Mouse (Mus musculus) kidney, postnatal 0 days (tissue): ENCODE results near the gene Ush2a. TPM values are rescaled to one million over a fixed set of nuclear protein-coding genes. Genes with fewer than 3 reads are reported as not detected.
A peak's percentile ranks its signal among the peaks of the same experiment; 100 is the strongest.

Source experiments
- ATAC-seq: fragments of 200-750 bp; cut with Nextera tagmentation; replicated peaks from 2 replicates; pipeline ENCODE4 v1.8.0; 2017; ENCODE audit warnings: low read depth, moderate number of reproducible peaks, moderate TSS enrichment, moderate library complexity; ENCODE audit not compliant: low FRiP score
- DNase-seq: peaks from one replicate; pipeline ENCODE4 v3.0.0-alpha.2; 2016; ENCODE audit warnings: low spot score
- H3K27ac ChIP-seq: fragments of 300-500 bp; sonication (generic); 2 replicates; pipeline ENCODE4 v1.5.1; 2014; ENCODE audit warnings: mild to moderate bottlenecking
- H3K27me3 ChIP-seq: fragments of 300-500 bp; sonication (generic); 2 replicates; pipeline ENCODE4 v1.6.1; 2014; ENCODE audit warnings: low read length, mixed read lengths; ENCODE audit not compliant: insufficient read depth
- H3K36me3 ChIP-seq: fragments of 300-500 bp; sonication (generic); 2 replicates; pipeline ENCODE4 v1.6.1; 2014; ENCODE audit warnings: low read length, mixed read lengths; ENCODE audit not compliant: insufficient read depth
- H3K4me1 ChIP-seq: fragments of 300-500 bp; sonication (generic); replicated peaks from 2 replicates; pipeline ENCODE4 v1.6.1; 2014; ENCODE audit warnings: antibody characterized with exemption, low read length, mixed read lengths; ENCODE audit not compliant: insufficient read depth
- H3K4me2 ChIP-seq: fragments of 300-500 bp; sonication (generic); 2 replicates; pipeline ENCODE4 v1.6.1; 2014; ENCODE audit warnings: mild to moderate bottlenecking, low read length, moderate library complexity, mixed read lengths
- H3K4me3 ChIP-seq: fragments of 300-500 bp; sonication (generic); replicated peaks from 2 replicates; pipeline ENCODE4 v1.5.1; 2014; ENCODE audit warnings: low read depth, low read length
- H3K9ac ChIP-seq: fragments of 300-500 bp; sonication (generic); 2 replicates; pipeline ENCODE4 v1.6.1; 2014; ENCODE audit warnings: low read depth, low read length
- H3K9me3 ChIP-seq: fragments of 300-500 bp; sonication (generic); replicated peaks from 2 replicates; pipeline ENCODE4 v1.6.1; 2016; ENCODE audit warnings: low read length, inconsistent platforms, mixed read lengths
- CTCF ChIP-seq: IDR thresholded peaks from 2 replicates; pipeline ENCODE4 v1.5.1; 2016; ENCODE audit warnings: antibody characterized with exemption, low read depth, mild to moderate bottlenecking, moderate library complexity
- WGBS: fragments of 180-500 bp; shearing (Covaris S2); extraction: QIAGEN DNeasy Blood & Tissue Kit; methylation state at CpG from one replicate; pipeline ENCODE4 v1.1.7; 2014; 5-methylcytosine and 5-hydroxymethylcytosine counted together
- polyA plus RNA-seq: library from polyadenylated mRNA; unstranded; fragments of >200 nt; fragmentation: Nextera tagmentation; extraction: Ambion mirVana; gene quantifications from 2 replicates; pipeline ENCODE4 v1.2.1, GENCODE M21; 2015

The Ush2a gene
- polyA plus RNA-seq, 1 experiment from 2014 or later = not detected

DNA sequence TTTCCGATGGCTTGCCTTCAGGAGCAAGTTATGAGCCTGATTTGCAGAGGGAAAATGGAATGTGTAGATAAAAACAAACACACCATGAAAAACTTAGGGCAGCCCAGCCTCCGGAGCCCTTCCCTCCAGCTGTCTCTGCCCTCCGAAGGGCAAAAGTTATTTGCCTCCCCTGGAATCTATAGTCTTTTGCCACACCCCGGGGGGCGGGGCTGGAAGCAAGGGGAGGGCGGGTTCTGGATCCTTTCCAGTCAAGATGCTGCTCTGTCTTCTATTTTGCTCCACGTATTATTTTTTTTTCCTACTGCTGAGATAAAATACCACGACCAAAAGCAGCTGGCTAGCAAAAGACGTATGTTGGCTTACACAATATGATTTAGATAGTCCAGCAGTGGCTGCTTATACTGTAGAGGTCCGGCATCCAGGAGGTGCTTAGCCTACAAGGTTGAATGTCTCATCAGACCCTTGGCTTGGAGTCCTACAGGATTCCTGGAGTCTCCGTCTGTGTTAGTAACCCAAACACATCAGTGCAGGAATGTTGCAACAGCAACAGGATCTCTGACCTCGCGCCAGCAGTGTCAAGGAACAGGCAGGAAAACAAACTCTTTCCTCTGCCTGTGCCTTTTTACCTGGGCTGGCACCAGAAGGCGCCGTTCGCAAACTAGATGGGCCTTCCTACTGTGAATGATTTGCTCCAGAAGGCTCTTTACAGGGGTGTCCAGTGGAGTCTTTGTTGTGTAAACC is 751.2 kb downstream of the Ush2a start:
- peak; percentile 50; the same call in 1 of the 2 replicates for ATAC-seq
- Histone ChIP-seq H3K4me3 (0 out of 2 replicates have a peak overlapping the region, but pooled peaks have one; percentile 5), H3K27ac (no peak overlapping the region), H3K9me3 (no peaks in the 10 kb centered on the region), H3K9ac (0 out of 2 replicates have a peak overlapping the region, but pooled peaks have one; percentile 23), H3K27me3 (no peaks in the 10 kb centered on the region), H3K36me3 (no peaks in the 10 kb centered on the region), H3K4me2 (peak overlapping the region; percentile 43), H3K4me1 (peaks cover 6% of the 10 kb centered on the region; the same call in 1 of the 2 replicates)
- no peak for TF ChIP-seq CTCF
- 4% methylated on average over 16 of the region's 16 CpGs for WGBS
- DNase-seq = peak; percentile 38

DNA sequence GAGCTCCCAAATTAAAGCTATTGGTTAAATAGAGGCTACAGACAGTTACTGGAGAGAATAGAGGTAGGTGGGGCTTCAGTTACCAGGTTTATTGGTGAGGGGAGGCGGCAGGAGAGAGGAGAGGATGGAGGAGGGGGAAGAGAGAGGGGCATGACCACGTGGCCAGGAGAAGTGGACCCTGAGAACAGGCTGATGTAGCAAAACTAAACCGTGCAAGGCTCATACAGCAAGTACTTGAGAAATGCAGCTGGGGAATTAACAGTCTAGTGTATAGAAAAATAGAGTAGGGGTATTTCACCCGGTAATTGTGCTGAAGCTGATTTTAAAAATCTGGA is 751.7 kb downstream of the Ush2a start:
- Histone ChIP-seq H3K36me3 (no peaks in the 10 kb centered on the region), H3K27ac (no peak overlapping the region), H3K4me1 (peaks cover 6% of the 10 kb centered on the region; the same call in 1 of the 2 replicates), H3K27me3 (no peaks in the 10 kb centered on the region), H3K4me2 (peak overlapping the region; percentile 43), H3K4me3 (no peak overlapping the region), H3K9ac (0 out of 2 replicates have a peak overlapping the region, but pooled peaks have one; percentile 23), H3K9me3 (no peaks in the 10 kb centered on the region)
- 16% methylated on average over 4 of the region's 4 CpGs for WGBS
- no peak for DNase-seq
- TF ChIP-seq CTCF = no peak
- ATAC-seq = 0 out of 2 replicates have a peak, but pooled peaks have one; percentile 15
